Mouse (Mus musculus) spleen, postnatal 4 days (tissue): ENCODE data around the gene Kcne4.
"Not testable (repeated sequence)": the region's sequence is repeated elsewhere in the genome, so short reads cannot be mapped to it uniquely, and the experiment has no call there.

Experiments
- DNase-seq, 2 experiments: peaks; one replicate each; pipeline ENCODE4 v3.0.0; 2022; ENCODE audit warnings: low spot score in 2 of 2

Kcne4 gene

DNA sequence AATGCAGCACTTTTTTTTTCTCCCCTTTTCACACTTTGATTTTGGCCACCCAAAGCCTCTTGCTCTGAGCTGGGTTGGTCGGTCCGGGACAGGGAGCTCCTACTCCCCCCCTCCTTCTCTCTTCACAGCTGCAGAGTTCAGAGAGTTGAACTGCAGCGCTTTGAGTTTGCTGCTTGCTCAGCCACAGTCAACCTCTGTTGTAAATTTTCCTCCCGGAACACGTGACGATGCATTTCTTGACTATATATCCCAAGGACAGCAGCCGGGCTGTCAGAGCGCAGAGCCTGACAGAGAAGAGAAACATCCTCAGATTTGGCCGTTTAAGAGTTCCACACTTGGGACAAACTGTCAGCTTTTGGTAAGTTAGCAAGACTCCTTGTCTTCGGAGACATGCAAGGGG is at the start of gene Kcne4:
Gene Kcne4 (plus strand): TSS at position 120 of the 400 bp plus-strand sequence.
- no peak for DNase-seq

DNA sequence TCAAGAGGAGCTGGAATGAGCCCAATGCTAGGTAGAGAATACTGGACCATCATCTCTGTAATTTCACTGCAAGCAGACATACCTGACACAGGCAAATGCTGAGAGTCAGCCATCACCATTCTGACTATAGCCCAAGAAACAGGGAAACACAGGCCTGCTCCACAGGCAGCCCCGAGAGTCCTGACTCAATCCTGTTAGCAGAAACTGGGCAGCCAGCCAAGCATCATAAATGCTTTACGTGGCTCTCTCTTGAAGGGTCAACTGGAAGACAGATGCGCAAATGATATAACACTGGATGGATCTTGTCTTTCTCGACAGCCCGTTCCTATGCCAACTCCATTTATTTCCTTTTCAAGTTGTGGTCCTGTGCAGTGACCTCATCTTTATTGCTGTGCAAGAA is 34.7 kb upstream of the Kcne4 start:
- DNase-seq = no peak

DNA sequence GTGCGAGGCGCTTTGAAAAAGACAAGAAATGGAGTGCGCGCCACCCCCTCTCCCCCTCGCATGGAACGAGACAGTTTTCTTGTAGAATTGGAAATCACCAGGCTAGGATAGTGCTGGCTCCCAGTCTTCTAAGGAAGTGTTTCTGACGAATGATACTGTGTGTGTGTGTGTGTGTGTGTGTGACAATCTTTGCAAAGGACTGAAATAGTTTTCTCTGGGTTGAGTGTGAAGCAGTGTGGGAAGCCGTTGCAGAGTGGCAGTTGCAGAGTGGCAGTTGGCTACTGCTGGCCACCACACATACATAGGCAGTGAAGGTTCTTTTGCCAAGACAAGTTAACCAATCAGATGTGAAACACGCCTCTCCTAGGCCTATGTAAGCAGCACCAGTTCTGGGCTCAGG is 31.6 kb upstream of the Kcne4 start:
- DNase-seq = not testable (repeated sequence)

DNA sequence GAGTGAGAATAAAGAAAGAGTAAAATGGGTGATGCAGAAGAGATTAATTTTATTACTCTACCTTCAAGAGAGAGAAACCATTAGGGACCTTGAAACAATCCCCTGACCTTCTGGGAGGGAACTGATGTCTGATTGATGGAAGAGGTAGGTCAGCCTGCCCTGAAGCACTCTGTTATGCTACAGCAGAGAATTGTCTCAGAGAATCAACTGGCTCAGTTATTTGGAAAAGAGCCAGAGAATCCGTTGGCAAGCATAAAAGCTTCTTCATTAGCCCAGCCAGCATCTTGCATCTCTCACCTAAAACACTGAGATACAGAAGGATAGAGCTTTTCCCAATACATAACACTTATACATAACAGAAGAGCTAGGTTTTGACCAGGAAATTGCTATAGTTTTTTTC is 26.8 kb upstream of the Kcne4 start:
- DNase-seq = no peak

DNA sequence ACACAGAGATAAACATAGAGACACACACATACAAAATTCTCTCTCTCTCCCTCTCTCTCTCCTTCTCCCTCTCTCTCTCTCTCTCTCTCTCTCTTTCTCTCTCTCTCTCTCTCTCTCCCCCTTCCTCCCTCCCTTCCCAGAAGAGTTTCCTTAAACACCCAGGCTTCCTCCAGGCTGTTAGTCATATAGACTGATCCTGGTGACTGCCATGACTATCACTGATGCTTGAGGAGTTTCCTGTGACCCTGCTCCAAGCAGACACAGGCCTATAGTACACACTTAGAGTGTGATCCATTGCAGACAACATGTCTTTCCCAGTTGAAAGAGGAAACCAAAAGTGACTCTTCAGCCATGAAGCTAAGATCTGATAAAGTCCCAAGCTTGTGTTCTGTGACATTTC is 9.1 kb upstream of the Kcne4 start:
- no peak for DNase-seq

DNA sequence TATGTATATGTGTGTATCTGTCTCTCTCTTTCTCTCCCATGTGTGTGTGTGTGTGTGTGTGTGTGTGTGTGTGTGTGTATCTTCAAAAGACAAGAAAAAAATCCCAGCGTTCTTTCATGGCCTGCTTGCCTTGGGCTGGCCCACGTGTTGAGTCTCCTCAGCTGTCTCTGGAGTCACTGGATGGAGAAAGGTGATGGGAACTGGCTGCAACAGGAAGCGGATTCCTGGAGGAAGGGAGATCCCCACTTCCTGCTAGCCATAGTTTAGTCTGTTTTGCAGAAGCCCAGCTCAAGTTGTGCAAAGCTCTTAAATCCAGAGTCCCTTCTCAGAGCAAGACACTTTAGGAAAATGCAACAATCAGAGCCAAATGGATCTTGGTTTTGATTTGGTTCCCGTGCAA is 6.7 kb upstream of the Kcne4 start:
- DNase-seq = no peak

DNA sequence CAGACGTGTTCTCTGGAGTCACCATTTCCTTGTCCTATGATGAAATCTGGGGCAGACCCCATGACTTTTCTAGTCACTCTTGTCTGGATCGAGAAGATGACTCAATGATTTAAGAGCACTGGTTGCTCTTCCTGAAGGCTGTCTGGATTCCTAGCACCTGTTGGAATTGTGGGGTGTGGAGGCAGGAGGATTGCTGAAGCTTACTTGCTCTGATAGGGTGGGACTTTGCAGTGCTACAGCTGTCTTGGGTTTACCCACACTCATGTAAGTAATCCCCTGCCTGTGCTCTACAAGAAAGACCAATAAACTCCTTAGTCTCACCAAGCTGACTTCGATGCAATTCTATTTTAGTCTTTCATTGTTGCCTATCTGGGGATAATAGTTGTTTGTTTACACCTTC is 5.7 kb upstream of the Kcne4 start:
- DNase-seq = no peak

DNA sequence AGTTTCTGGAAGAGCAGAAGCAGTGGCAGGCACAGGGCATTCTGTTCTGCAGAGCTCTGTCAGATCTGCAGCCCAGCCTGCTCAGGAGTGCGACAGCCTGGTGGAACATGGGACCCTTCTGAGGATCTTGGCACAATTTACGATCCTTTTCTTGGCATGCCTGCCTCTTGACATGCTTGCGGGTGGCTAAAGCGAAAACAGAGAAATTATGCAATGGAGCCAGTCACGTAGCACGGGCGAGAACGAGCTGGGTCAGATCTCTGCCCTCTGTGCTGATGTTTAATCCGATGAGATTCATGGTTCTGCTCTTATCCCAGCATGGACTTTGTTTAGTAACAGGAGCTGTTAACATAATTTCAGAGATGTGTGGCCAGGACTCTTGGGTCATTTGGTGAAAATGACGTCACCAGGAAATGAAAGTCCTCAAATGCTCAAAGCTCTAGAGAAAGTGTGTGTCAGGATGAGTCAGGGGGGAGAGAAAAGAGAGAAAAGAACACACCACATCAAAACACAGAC is 4.5 kb upstream of the Kcne4 start:
- DNase-seq = no peak

DNA sequence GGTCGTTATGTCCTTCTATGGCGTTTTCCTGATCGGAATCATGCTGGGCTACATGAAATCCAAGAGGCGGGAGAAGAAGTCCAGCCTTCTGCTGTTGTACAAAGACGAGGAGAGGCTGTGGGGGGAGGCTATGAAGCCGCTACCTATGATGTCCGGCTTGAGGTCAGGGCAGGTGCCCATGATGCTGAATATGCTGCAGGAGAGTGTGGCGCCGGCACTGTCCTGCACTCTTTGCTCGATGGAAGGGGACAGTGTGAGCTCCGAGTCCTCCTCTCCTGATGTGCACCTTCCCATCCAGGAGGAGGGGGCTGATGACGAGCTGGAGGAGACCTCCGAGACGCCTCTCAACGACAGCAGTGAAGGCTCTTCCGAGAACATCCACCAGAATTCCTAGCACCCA is 1.2 kb downstream of the Kcne4 start:
- no peak for DNase-seq

DNA sequence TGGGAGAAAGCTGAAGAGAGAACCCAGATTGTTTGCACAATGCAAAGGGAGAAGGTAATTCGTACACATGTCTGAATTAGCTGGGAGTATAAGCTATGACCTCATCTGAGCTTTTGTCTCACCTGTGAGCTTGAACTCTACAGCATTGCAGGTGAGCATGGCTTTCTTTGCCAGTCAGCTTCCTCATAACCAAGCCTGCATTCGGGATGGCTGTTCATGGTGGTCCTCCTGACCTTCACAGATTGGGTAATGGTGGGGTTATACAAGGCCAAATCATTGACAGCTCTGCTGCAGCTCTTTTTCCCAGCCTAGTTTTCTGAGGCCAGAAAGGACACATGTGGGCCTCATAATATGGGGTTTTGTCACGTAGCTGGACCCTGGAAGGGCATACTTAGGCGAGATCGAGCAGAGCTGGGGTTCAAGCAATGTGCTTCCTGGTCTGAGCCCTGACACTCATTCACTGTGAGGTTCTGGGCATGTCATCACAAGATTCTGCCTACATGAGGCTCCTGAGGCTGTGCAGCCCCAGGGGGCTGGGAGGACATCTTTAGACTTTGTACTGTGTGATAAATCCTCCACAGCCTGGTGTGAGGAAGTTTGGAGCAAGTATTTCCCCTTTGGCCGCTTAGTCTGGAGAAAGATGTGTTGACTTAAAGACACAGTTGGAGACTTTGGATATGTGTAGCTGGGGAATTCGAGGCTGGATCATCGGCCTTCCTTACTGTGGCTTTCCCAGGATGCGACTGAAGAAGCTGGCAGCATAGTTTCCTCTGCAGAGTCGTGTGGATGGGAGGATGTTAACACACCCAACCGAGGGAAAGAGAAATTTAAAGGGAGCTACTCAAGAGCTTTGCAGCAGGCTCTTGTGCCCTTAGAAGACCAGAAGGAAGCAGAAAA is 2.3 kb downstream of the Kcne4 start:
- DNase-seq = no peak

DNA sequence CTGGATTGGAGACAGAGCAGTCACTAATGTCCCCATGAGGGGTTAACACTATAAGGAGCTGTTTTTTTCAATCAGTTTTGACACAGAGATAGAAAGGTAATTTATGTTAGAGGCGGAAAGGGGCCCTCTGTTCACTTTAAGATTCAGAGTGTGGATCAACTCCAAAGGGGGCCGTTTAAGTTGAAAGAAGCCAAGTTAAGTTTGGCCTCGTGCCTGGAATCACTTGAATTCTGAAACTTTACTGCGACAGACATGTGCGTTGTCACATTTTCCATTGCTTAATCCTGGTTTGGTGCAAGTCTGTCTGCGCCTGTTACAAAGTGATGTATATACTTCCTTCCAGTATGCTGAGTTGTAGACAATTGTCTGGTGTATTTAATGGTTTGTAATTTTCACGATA is 3.0 kb downstream of the Kcne4 start:
- no peak for DNase-seq

DNA sequence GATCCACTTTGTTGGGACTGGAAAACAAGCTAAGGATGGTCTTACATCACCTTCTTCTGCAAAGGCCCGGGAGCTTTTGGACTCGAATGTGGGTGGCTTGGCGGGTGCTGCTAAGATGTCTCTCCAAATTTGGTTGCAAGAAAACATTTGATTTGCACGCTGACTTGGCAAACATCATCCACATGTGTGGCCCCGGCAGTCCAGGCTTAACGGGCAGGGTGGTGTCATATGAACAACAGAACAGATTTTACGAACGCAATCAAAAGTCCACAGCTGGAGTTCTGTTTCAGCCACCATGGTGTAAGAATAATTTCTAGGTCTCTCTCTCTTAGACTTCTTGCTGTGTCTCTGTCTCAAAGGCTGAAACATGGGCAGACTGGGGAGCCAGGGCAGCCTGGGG is 3.6 kb downstream of the Kcne4 start:
- no peak for DNase-seq

DNA sequence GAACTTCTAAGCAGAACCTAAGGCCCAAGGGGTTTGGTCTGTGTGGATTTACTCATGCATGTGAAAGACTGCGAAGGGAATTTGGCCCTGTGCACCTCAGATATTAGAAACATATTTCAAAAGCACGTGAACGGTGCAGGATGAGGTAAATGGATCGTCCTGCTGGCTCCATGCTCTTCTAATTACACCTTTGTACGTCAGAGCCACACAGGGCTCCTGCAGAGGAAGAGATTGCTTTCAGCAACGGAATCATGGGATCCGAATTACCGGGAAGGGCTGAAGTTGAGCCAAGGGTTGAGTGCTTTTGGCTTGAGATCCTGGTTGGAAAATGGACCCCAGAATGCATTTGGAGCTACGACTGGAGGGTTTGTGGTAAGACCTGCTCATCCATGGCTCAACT is 4.6 kb downstream of the Kcne4 start:
- DNase-seq = no peak

DNA sequence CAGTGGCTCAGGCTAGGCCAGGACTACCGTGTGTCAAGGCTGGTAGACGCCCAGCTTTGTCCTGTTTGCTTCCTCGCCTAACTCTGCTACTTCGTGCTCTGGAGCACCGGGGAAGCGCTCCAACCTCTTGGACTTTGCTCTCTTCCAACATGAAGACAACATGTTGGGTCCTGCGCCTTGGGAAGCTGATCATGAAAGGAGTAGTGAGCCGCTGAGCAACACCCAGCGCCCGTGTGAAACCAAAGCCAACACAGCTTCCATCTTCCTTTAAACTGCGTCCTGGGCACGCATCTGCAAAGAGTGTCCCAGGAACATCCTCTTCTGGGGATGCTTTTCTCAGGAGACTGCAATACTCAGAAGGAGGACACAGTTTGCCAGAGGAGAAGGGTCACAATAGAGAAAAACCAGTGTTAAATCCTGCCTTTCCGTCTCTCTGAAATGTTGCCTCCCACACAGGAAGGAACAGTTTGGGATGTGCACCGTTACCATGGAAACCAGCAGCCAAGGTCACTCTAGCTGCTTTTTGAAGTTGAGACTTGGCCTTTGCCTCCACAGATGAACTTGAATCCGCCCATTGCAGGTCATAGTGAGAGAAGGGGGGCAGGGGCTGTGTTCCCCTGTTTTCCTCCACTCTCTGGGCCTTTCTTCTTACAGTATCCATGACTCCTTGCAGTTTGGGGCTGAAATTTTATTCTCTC is 5.3 kb downstream of the Kcne4 start:
- no peak for DNase-seq

DNA sequence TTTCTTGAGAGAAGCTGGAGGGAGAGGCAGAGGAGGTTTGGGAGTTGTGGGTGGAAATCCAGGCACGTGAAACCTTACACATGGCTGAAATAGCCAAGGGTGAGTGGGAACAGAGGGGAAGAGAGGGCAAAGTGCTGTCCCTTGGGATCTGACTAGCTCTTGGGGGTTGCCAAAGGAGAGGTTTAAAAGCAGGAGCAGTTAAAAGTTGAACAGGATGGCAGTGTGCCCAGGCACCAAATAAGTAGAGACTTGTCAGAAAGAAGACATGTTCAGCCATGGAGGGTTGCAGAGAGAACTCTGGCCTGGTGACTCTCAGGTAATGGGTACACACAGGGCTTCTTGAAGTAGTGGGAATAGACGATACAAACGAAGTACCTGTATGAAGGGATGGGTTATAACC is 8.7 kb downstream of the Kcne4 start:
- DNase-seq = no peak

DNA sequence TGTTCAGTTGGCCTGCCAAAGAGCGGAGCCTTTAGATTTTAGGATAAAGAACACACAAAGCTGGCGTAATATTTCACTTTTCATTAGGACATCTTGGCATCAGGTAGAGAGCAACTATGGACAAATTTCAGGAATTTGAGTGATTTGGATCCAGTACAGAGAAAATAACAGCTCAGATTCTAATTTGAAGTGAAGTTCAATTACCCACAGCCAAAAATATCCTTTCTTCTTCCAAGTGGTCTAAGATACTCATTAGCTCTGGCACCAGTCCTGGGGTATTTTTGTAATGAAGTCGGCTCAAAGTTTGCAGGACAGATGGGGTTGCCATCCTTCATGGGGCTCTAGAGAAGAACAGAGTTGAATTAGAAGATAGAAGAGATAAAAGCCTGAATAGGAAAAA is 21.9 kb downstream of the Kcne4 start:
- DNase-seq = no peak

DNA sequence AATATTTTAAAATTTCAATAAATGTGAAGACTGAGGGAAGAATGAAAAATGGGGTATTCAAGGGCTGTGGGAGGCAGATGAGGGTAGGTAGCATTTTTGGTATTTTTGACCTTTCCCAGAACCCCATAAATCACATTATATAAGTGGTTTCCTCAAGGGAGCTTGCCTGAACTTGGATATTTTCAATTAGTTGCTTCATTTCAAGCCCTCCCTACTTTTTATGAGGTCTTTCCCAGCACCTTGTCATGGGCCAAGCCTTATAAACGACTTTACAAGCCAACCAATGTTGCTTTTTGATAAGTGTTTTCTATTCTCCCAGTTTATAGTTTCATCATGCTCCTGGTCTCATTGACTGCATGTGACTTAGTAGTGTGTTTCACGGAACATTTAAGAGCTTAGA is 24.2 kb downstream of the Kcne4 start:
- DNase-seq = no peak

DNA sequence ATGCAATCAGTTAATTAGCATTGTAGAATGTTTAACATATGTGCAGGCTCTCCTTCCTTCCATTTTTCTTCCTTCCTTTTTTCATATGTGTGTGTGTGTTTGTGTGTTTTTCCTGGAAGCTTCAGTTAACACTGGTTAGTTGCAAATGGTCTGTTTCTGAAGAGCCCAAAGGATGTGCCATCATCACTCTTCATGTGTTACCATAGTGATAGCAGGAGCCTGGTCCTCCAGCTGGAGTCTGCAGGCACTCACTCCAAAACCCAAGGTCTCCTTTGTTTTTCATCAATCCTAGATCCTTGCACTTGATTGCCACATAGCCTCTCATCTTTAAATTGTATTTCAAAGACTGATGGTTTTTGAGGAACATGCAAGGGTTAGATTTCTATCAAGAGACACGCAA is 29.1 kb downstream of the Kcne4 start:
- DNase-seq = no peak

DNA sequence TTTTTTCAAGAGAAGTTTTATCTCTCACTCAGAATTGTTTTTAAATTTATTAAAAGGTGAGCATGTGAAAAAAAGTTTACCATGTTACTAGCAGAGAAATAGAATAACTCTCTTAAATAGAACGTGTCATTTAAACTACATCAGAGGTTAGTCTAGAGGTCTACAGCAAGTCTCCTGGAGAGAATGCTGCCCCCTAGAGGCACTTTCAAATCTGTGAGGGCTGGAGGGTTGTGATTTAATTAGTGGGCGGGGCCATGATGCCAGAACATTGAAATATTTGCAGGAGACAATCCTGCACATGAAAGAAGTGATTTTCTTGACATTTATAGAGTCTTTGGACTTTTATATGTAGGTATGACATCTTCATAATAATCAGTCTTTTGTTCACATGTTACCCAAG is 29.9 kb downstream of the Kcne4 start:
- no peak for DNase-seq

DNA sequence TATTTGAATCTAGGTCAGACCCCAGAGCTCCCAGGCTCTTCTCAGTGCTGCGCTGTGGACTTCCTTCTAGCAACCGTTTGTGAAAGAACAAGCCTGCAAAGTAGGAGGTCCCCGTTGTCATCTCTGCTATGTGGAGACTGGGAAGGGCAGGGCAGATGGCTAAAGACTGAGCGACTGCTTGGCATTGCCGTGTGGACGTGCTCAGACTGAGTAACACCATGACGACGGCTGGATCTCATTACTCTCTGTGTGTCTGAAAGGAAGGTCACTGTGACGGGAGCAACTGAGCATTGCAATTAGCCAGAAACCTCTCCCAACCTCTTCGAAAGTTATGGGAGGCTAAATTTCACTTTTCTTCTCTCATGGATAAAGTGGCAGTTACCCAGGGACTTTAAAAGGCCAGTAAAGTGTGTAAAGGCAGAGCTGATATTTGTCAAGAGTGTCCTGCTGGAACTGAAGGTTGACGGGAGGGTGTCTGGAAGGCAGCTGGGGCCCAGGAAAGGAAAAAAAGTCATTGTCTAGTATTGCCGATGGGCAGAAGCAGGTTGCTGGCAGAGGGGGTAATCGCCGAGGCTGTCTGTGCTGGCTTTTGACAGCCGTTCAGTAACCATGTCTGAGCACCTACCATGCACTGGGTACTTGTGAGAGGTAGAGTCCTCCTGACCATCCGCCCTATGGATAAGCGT is 36.0 kb downstream of the Kcne4 start:
- no peak for DNase-seq

DNA sequence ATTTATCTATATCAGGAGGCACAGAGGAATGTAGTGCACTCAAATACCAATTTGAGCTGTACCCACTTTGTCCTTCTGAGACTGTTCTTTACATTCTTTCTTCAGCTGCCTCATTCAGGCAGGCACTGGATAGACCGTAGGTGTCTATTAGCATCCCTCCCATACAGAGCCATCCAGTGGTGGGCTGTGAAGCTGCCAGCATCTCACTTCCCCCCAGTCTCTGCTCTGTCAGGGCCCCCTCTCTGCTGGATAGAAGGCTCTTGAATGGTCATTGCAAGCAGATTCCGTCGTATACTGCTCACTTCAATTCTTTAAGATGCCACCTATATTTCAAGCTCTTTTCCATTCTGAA is 36.5 kb downstream of the Kcne4 start:
- DNase-seq = no peak

DNA sequence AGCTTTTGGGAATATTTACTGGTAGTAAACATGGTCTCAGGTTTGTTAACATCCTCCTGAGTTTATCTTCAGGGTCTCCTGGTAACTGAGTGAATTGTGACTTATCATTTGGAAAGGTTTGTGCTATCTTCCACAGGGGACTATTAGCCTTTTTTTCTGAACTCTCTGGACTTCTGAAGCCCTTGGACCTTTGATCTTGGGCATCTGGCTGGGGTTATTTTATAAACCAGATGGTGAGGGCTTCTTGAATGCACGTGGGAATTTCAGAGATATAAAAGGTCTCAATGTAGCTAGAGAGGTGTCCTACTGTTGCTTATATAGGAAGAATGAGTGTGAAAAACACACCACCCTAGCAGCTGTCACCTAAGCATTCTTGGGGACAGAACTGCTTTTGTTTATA is 37.7 kb downstream of the Kcne4 start:
- no peak for DNase-seq

DNA sequence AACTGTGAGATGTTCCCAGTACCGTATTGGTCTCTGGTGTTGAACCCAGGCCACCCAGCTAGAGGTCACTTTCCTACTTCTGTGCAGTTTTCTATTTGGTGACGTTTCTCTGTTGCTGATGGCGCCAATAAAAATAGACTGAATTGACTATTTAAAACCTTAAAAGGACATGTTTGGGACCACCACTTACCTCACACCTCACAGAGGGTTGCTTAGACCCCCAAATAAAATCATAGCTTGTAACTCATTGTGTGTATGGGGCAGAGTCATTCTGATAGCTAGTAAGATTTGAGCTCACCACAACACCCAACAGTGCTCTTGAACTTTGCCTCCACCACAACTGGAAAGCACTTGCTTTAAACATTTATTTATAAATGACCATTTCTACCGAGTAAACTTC is 43.0 kb downstream of the Kcne4 start:
- no peak for DNase-seq
